Mouse (Mus musculus) liver, embryonic 14.5 days (tissue): ENCODE measurements around the gene Ppa1.

Experiments used
- CTCF ChIP-seq: IDR thresholded peaks from 2 replicates; pipeline ENCODE4 v1.5.1; 2016; ENCODE audit warnings: antibody characterized with exemption, low read depth, control low read depth
- EP300 ChIP-seq: IDR thresholded peaks from 2 replicates; pipeline ENCODE4 v1.6.1; 2016; ENCODE audit warnings: antibody characterized with exemption, low read depth

DNA sequence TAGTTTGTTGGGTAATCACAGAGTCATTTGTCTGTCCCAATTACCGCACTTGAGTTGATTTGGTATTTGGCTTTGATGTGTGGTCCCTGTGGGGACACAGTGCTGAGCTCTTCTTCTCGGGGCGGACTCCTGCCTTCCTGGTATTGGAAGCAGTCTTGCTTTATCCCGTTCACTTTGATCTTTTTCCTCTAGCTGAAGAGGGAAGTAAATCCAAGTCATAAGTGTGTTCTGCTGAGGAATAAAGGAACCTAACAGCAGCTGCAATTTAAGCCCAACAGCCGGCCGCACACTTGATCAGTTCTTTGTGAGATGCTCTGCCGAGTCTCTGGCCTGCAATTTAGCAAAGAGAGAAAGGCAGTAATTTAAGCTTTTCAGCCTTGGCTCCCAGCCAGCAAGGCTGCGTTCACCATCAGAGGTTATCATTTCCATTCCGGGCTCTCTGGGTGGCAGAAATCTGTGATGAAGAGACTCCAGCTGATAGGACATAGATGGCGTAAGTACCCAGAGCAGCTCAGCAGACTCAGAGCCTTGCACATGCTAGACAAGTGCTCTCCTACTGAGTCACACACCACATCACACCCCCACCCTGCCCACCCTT lies 14.1 kb downstream of the Ppa1 start:
- no peak for TF ChIP-seq EP300
- no peak for TF ChIP-seq CTCF
